Mouse (Mus musculus) E14TG2a.4 (cell line): ENCODE results near the gene Hyal1.

Experiments used
- CTCF ChIP-seq: conservative IDR thresholded peaks from 2 replicates; pipeline ENCODE4 v1.5.1; 2014; ENCODE audit warnings: low read length
- NANOG ChIP-seq: IDR thresholded peaks from 2 replicates; pipeline ENCODE4 v1.6.1; 2014; ENCODE audit warnings: borderline replicate concordance, low read length, mixed read lengths
- POU5F1 ChIP-seq: IDR thresholded peaks from 2 replicates; pipeline ENCODE4 v1.6.1; 2014; ENCODE audit warnings: low read length, borderline replicate concordance

DNA sequence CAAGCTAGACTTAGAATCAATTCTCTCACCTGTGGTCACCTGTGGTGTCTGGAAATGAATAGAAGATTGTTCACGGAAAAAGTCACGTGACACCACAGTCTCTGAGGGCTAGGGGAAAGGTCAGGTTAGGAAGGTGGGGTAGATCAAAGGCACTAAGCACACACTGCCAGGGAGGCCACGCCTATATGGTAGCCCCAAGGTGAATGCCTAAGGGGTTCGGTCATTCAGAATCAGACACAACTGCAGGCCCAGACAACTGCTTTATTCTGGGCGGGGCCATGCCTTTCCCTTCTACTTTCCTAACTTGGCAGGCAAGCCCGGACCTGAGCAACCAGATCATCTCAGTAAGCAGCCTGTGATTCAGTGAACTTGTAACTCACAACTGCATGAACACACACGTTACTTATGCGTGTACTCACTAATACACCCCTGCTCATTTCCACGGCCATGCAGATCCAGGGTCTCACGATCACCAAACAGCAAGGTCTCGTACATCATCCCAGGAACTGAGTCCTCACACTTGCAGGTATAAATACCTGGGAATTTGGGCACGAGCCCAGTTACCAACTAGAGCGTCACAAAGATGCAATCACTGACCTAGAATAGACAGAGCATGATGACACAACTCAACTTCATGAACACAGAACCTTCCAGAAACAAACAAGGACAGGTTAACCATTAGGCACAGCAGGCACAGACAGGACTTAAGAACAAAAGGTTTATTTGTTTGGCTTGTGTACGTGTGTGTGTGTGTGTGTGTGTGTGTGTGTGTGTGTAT, 959 bp upstream of the Hyal1 start:
- TF ChIP-seq CTCF: no peak
- no peak for TF ChIP-seq POU5F1
- no peak for TF ChIP-seq NANOG
